ENCODE assay signal across 8 mouse cellular contexts in the genomic region with DNA sequence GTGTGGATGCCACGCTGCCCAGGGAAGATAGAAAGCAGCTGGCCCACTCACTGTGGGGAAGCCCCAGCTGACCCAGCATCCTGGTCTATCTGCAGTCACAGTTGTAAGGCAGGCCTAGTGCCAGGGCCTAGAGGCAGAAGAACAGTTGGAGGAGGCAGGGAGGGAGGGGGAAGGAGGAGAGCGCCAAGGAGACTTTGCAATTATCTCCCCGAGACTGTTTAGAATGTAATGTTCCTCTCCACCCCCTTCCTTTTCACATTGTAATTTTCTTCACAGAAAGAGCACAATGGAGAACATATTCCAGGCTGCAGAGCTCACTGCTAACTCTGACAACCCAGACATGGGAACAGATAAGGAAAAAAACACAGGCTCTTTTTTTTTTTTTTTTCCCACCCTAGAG.
DNase-seq lines count a peak whose midpoint lies in the region; ATAC-seq and TF ChIP-seq lines count a peak whose summit lies in the region.

No protein-coding gene starts in this region.

- no peaks in the 10 kb centered on the region for H3K27me3 ChIP-seq in stomach, postnatal 0 days (ENCODE audit: control insufficient read depth, insufficient read depth, low read length)
- no peaks in the 10 kb centered on the region for H3K27me3 ChIP-seq in thymus, adult 2 months (ENCODE audit: control insufficient read depth, insufficient read depth, low read length)

- no peak for TF ChIP-seq POLR2A in thymus, adult 2 months (IDR thresholded peaks at IDR 0.05; ENCODE audit: control insufficient read depth, extremely low read depth, insufficient read depth, low read length, poor library complexity)

- no peak for TF ChIP-seq EP300 in stomach, postnatal 0 days (optimal IDR thresholded peaks at IDR 0.05)

- TF ChIP-seq CTCF in stomach, postnatal 0 days (IDR thresholded peaks at IDR 0.05; ENCODE audit: low read depth) = no peak
- TF ChIP-seq CTCF in thymus, adult 2 months (IDR thresholded peaks at IDR 0.05; ENCODE audit: borderline replicate concordance, control insufficient read depth, extremely low read depth, insufficient read depth, low read length, poor library complexity) = no peak

- in situ Hi-C loops in ES-E14 (cut with MboI; ENCODE audit: low sequenced_read_pairs in 2 of 2, unreplicated experiment in 2 of 2) = no loop called here

- no peak overlapping the region for H3K9ac ChIP-seq in ES-E14 (ENCODE audit: insufficient read depth, low read depth, low read length, poor library complexity, severe bottlenecking)
- H3K9ac ChIP-seq in stomach, postnatal 0 days (ENCODE audit: low read length) = no peak overlapping the region

- H3K9me3 ChIP-seq in ES-E14 (ENCODE audit: control insufficient read depth, insufficient read depth, low read depth, low read length) = no peaks in the 10 kb centered on the region
- H3K9me3 ChIP-seq in stomach, postnatal 0 days (ENCODE audit: control insufficient read depth, low read length) = no peaks in the 10 kb centered on the region

- no peak overlapping the region for H3K27ac ChIP-seq in ES-E14 (ENCODE audit: insufficient read depth, low read depth, low read length, poor library complexity, severe bottlenecking)
- H3K27ac ChIP-seq in stomach, postnatal 0 days (replicated peaks) = no peak overlapping the region
- H3K27ac ChIP-seq in thymus, adult 2 months (ENCODE audit: control insufficient read depth, insufficient read depth, low read length) = no peak overlapping the region

- 23% methylated on average over 3 of the region's 3 CpGs for WGBS in stomach, postnatal 0 days
- 88% methylated on average over 3 of the region's 3 CpGs for WGBS in thymus, adult 2 months

- ATAC-seq in stomach, postnatal 0 days (ENCODE audit: low FRiP score, low TSS enrichment) = 0 out of 2 replicates have a peak, but pooled peaks have one; percentile 42

- H3K4me1 ChIP-seq in ES-E14 (ENCODE audit: control insufficient read depth in 2 of 2, insufficient read depth in 2 of 2, low read length in 2 of 2, poor library complexity in 1 of 2) = peaks cover 0 to 13% of the 10 kb centered on the region in 2 experiments; a peak in 1 of 4 replicates
- H3K4me1 ChIP-seq in stomach, postnatal 0 days (replicated peaks; ENCODE audit: control insufficient read depth, insufficient read depth) = no peaks in the 10 kb centered on the region; the same call in 1 of the 2 replicates
- peaks cover 10% of the 10 kb centered on the region for H3K4me1 ChIP-seq in thymus, adult 2 months (replicated peaks; ENCODE audit: control insufficient read depth, insufficient read depth, low read length)

- H3K4me2 ChIP-seq in stomach, postnatal 0 days (replicated peaks; ENCODE audit: low read depth) = no peak overlapping the region

- peak; percentile 34 for DNase-seq in ES-E14 (ENCODE audit: low read depth, low spot score)
- DNase-seq in cerebellum, adult 18-20 months = peak; percentile 64 to 69
- peak; percentile 16 for DNase-seq in gastrocnemius, postnatal 10 days
- peak; percentile 63 for DNase-seq in layer of hippocampus, adult 11-12 months (ENCODE audit: low spot score)
- DNase-seq in lung, postnatal 36 days = peak; percentile 11
- no peak for DNase-seq in stomach, postnatal 0 days (ENCODE audit: low spot score)
- no peak for DNase-seq in thymus, postnatal 14 days
- DNase-seq in thymus, adult 2 months = no peak

- H3K4me3 ChIP-seq in ES-E14 (ENCODE audit: insufficient read depth in 1 of 2, low read depth in 1 of 2, low read length in 2 of 2, poor library complexity in 1 of 2, severe bottlenecking in 1 of 2) = no peak overlapping the region
- H3K4me3 ChIP-seq in stomach, postnatal 0 days (ENCODE audit: low read depth, low read length) = no peak overlapping the region
- H3K4me3 ChIP-seq in thymus, adult 2 months (ENCODE audit: control insufficient read depth, insufficient read depth, low read length) = no peak overlapping the region

- H3K36me3 ChIP-seq in ES-E14 (ENCODE audit: control insufficient read depth, insufficient read depth, low read length, poor library complexity, severe bottlenecking) = no peaks in the 10 kb centered on the region
- no peaks in the 10 kb centered on the region for H3K36me3 ChIP-seq in stomach, postnatal 0 days (ENCODE audit: control insufficient read depth, insufficient read depth, low read length)
- H3K36me3 ChIP-seq in thymus, adult 2 months (ENCODE audit: control insufficient read depth, insufficient read depth, low read length) = no peaks in the 10 kb centered on the region

TF ChIP-seq in ES-E14, 5 proteins besides CTCF, POLR2A, EP300 and RAD21:
- TF ChIP-seq ZC3H11A (IDR thresholded peaks at IDR 0.05; ENCODE audit: borderline replicate concordance, low read depth, low read length) = no peak
- no peak for TF ChIP-seq HCFC1 (IDR thresholded peaks at IDR 0.05; ENCODE audit: borderline replicate concordance, insufficient read depth, low read length)
- TF ChIP-seq CHD2 (IDR thresholded peaks at IDR 0.05; ENCODE audit: low read depth, low read length) = no peak
- TF ChIP-seq ZNF384 (IDR thresholded peaks at IDR 0.05; ENCODE audit: low read depth, low read length) = peak; percentile 61
- no peak for TF ChIP-seq MAFK (IDR thresholded peaks at IDR 0.05; ENCODE audit: insufficient read depth, low read depth, low read length)

Comparison
In these comparisons a context has a peak if more than half of its experiments do, and no peak if none do; other contexts are left out.
1. DNase-seq: peak in ES-E14 (single experiment), cerebellum, adult 18-20 months (2 of 2), gastrocnemius, postnatal 10 days (single experiment), layer of hippocampus, adult 11-12 months (single experiment) and lung, postnatal 36 days (single experiment); none in stomach, postnatal 0 days (single experiment), thymus, postnatal 14 days (single experiment) and thymus, adult 2 months (single experiment).